Mouse (Mus musculus): ENCODE measurements at regions not wholly inside any gene's neighbourhood (a gene's known extent, or its start where the extent isn't known, plus 50 kb on each side); places are given as distances from the start of the nearest gene placed in this dataset.

DNA sequence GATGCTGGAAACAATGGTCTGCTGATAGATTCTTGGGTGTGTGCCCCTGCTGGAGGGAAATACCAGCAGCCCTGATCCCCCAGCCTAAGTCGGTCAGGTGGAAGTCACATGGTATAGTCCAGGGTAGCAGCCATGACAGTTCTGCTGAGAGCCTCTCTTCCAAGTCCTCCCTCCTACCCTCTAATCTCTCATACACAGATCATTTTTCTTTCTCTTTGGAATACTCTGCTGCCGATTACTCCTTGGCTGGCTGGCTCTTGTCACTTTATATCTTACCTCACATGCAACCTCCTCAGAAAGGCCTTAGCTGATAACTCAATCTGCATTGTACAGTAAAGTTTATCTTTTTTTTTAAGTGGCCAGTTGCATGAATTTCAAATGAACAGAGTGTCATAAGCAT, 162.5 kb upstream of the Kbtbd8 start:
- TF ChIP-seq CTCF (IDR thresholded peaks at IDR 0.05) (no peak), EP300 (IDR thresholded peaks at IDR 0.05) (no peak)
